Mouse (Mus musculus): ENCODE data around the gene Tmem106a.

Tmem106a gene

DNA sequence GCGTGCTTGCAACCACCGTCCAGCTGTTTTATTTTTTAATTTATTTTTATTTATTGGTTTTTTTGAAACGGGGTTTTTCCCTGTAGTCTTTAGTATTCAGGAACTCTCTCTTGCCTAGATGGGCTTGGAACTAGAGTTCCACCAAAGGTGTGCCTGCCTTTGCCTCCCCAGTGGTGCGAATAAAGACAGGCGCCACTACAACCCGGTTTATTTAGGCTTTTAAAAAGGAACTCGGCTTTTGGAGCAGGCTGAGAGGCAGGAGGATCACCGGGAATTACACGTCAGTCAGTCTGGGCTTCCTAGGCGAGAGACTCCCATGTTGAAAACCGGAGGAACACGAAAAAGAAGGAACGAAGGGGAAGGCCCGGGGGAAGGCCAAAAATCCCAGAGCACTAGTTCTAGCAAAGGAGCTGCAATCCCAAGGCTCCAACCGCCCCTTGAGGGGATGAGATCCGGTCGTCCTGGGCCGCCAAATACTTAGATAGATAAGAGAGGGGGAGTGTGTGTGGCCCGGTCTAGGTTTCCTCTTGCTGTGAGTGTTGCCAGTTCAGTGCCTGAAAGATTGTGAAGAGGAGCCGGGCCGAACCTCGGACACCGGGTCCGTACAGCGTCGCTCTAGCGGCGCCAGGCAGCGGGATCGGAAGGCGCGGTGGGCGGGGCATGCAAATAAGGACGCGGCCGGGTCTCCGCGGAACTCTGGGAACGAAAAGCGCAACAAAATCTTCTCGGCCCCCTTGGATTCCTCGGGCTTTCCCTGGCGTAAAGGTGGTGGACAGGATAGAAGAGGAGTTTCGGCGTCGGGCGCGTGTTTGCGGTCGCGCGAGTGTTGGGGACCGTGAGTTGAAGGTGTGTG lies 59.0 kb downstream of the Tmem106a start:
- peak; percentile 61 to 68 for DNase-seq (ENCODE audit: low spot score in 2 of 2)
